Mouse (Mus musculus): Measurements from ENCODE around the gene Marf1. TPM values are rescaled to one million over a fixed set of nuclear protein-coding genes. Genes with fewer than 3 reads are reported as not detected.

Gene Marf1
- total and polyA plus RNA-seq, 3 experiments: 19.9 to 28.1 (median 26.7) TPM

- no peak for TF ChIP-seq ETS1 (conservative IDR thresholded peaks at IDR 0.05; ENCODE audit: low read depth, low read length)
- no peak for TF ChIP-seq MAFK (IDR thresholded peaks at IDR 0.05; ENCODE audit: insufficient replicate concordance, low read length)
- no peak for TF ChIP-seq USF2 (conservative IDR thresholded peaks at IDR 0.05; ENCODE audit: low read depth, low read length)
- TF ChIP-seq ZMIZ1 (IDR thresholded peaks at IDR 0.05; ENCODE audit: low read depth, low read length): no peak
- TF ChIP-seq POLR2A (IDR thresholded peaks at IDR 0.05; ENCODE audit: low read depth, low read length): no peak
- no peak for TF ChIP-seq NELFE (IDR thresholded peaks at IDR 0.05; ENCODE audit: low read depth, low read length)
- no peak for TF ChIP-seq EP300 (IDR thresholded peaks at IDR 0.05; ENCODE audit: low read length)
- no peak for TF ChIP-seq MXI1 (IDR thresholded peaks at IDR 0.05; ENCODE audit: low read depth, low read length)
- no peak for TF ChIP-seq UBTF (IDR thresholded peaks at IDR 0.05; ENCODE audit: low read depth, low read length)
- no peak for TF ChIP-seq RCOR1 (conservative IDR thresholded peaks at IDR 0.05; ENCODE audit: low read depth, low read length)
- no peak for TF ChIP-seq PAX5 (IDR thresholded peaks at IDR 0.05; ENCODE audit: low read length)
- no peak for TF ChIP-seq CHD1 (IDR thresholded peaks at IDR 0.05; ENCODE audit: low read depth, low read length)
- TF ChIP-seq HCFC1 (IDR thresholded peaks at IDR 0.05; ENCODE audit: low read depth, low read length): no peak
- no peak for TF ChIP-seq ZKSCAN1 (IDR thresholded peaks at IDR 0.05; ENCODE audit: borderline replicate concordance, low read depth, low read length)
- no peak for TF ChIP-seq ZC3H11A (IDR thresholded peaks at IDR 0.05; ENCODE audit: low read depth, low read length)
- no peak for TF ChIP-seq KAT2A (IDR thresholded peaks at IDR 0.05; ENCODE audit: insufficient replicate concordance, low read length)
- dilution Hi-C loops (cut with MboI; ENCODE audit: extremely low pct_ligation_motif_present, extremely low pct_unique_long_range_greater_than_20kb, low sequenced_read_pairs): no loop called here
- in situ Hi-C loops (cut with MboI; ENCODE audit: low pct_ligation_motif_present, low pct_unique_long_range_greater_than_20kb, low sequenced_read_pairs): no loop called here
- Histone ChIP-seq H3K79me2 (replicated peaks; ENCODE audit: control insufficient read depth, extremely low read depth, insufficient read depth, poor library complexity, severe bottlenecking) (no peaks in the 10 kb centered on the region), H3K4me3 (replicated peaks in 1 of 3; ENCODE audit: low read depth in 2 of 3, low read length in 2 of 3, poor library complexity in 1 of 3) (no peak overlapping the region), H3K4me1 (ENCODE audit: control insufficient read depth in 1 of 2, insufficient read depth in 2 of 2) (peaks cover 0 to 35% of the 10 kb centered on the region in 2 experiments; a peak in 3 of 4 replicates), H3K27me3 (replicated peaks) (no peaks in the 10 kb centered on the region), H3K27ac (ENCODE audit: insufficient read depth, low read depth) (no peak overlapping the region), H3K36me3 (replicated peaks in 1 of 2; ENCODE audit: control insufficient read depth in 1 of 2, insufficient read depth in 1 of 2, low read length in 1 of 2) (peaks cover 73 to 87% of the 10 kb centered on the region in 2 experiments), H3K9me3 (replicated peaks; ENCODE audit: low read length) (no peaks in the 10 kb centered on the region), H3K4me2 (ENCODE audit: insufficient read depth, low read depth, poor library complexity, severe bottlenecking) (no peak overlapping the region), H3K9ac (ENCODE audit: insufficient read depth, low read depth) (no peak overlapping the region)
- no peak for DNase-seq (ENCODE audit: extremely low read depth)
These were observed 51.0 kb downstream of the Marf1 start for GRCm38 (mm10) chr16:14112133-14112532.

- Histone ChIP-seq H3K9me3 (replicated peaks; ENCODE audit: low read length) (no peaks in the 10 kb centered on the region), H3K36me3 (replicated peaks in 1 of 2; ENCODE audit: control insufficient read depth in 1 of 2, insufficient read depth in 1 of 2, low read length in 1 of 2) (peaks cover 61 to 82% of the 10 kb centered on the region in 2 experiments), H3K4me1 (ENCODE audit: control insufficient read depth in 1 of 2, insufficient read depth in 2 of 2) (peaks cover 0 to 35% of the 10 kb centered on the region in 2 experiments; a peak in 3 of 4 replicates), H3K4me3 (replicated peaks in 1 of 3; ENCODE audit: low read depth in 2 of 3, low read length in 2 of 3, poor library complexity in 1 of 3) (no peak overlapping the region), H3K27ac (ENCODE audit: insufficient read depth, low read depth) (no peak overlapping the region; the same call in 1 of the 2 replicates), H3K4me2 (ENCODE audit: insufficient read depth, low read depth, poor library complexity, severe bottlenecking) (no peak overlapping the region), H3K79me2 (replicated peaks; ENCODE audit: control insufficient read depth, extremely low read depth, insufficient read depth, poor library complexity, severe bottlenecking) (no peaks in the 10 kb centered on the region), H3K9ac (ENCODE audit: insufficient read depth, low read depth) (no peak overlapping the region), H3K27me3 (replicated peaks) (no peaks in the 10 kb centered on the region)
- dilution Hi-C loops (cut with MboI; ENCODE audit: extremely low pct_ligation_motif_present, extremely low pct_unique_long_range_greater_than_20kb, low sequenced_read_pairs) (no loop called here), in situ Hi-C loops (cut with MboI; ENCODE audit: low pct_ligation_motif_present, low pct_unique_long_range_greater_than_20kb, low sequenced_read_pairs) (no loop called here)
- TF ChIP-seq ETS1 (conservative IDR thresholded peaks at IDR 0.05; ENCODE audit: low read depth, low read length): 0 out of 2 replicates have a peak, but pooled peaks have one; percentile 26
- peak; percentile 50; the same call in 1 of the 2 replicates for TF ChIP-seq BHLHE40 (IDR thresholded peaks at IDR 0.05; ENCODE audit: low read depth, low read length)
- 0 out of 2 replicates have a peak, but pooled peaks have one; percentile 28 for TF ChIP-seq MAX (IDR thresholded peaks at IDR 0.05; ENCODE audit: low read length)
- TF ChIP-seq ELF1 (IDR thresholded peaks at IDR 0.05; ENCODE audit: low read depth, low read length): 0 out of 2 replicates have a peak, but pooled peaks have one; percentile 32
- 0 out of 2 replicates have a peak, but pooled peaks have one; percentile 10 for TF ChIP-seq ZNF384 (IDR thresholded peaks at IDR 0.05; ENCODE audit: low read depth, low read length)
- no peak for TF ChIP-seq MAFK (IDR thresholded peaks at IDR 0.05; ENCODE audit: insufficient replicate concordance, low read length)
- no peak for TF ChIP-seq POLR2AphosphoS2 (IDR thresholded peaks at IDR 0.05; ENCODE audit: low read depth, low read length)
- peak; percentile 56 for TF ChIP-seq EP300 (IDR thresholded peaks at IDR 0.05; ENCODE audit: low read length)
- no peak for TF ChIP-seq CHD1 (IDR thresholded peaks at IDR 0.05; ENCODE audit: low read depth, low read length)
- DNase-seq (ENCODE audit: extremely low read depth): peak; percentile 74
These were observed 52.2 kb downstream of the Marf1 start for GRCm38 (mm10) chr16:14110922-14111321.
